Comparison of ENCODE assay signal across 24 mouse cellular contexts in the genomic region with DNA sequence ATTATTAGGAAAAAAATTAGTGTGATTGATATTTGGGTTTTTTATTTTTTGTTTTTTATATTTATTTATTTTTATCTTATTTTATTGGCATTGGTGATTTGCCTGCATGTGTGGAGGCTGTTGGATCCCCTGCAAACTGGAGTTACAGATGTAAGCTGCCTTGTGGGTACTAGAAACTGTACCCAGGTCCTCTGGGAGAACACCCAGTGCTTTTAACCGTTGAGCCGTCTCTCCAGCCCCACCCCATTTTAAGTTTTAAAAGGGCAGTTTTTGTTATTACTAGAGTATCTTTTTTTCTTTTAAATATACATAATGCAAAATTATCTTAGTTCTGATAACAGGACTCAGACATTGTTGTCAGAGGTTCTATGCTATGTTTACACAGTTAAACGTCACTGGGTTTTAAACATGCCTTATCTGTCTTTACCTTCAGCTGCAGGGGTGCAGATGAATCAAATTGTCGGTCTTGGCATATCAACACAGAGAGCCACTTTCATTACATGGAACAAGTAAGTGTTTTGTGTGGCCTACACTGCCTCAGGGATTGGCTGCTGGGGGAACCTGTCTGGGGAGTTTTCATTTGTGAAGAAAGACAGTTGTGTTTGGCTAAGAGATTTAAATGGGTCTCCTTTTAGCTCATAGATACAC. TPM values are rescaled to one million over a fixed set of nuclear protein-coding genes. Genes with fewer than 3 reads are reported as not detected.
DNase-seq lines count a peak whose midpoint lies in the region; ATAC-seq and TF ChIP-seq lines count a peak whose summit lies in the region.
"Had no signal": no experiment of that assay in that cellular context is flagged by ENCODE, and none has a peak within 500 bp of the region (broad histone marks: within the 10 kb centered on the region; RNA-seq: fewer than 3 reads in every experiment).

No protein-coding gene starts in this region.

- peaks cover 4% of the 10 kb centered on the region; the same call in 1 of the 2 replicates for H3K4me1 ChIP-seq in stomach, embryonic 14.5 days (ENCODE audit: control insufficient read depth, insufficient read depth, low read length)
- H3K4me1 ChIP-seq in lung, adult 2 months (ENCODE audit: control insufficient read depth, insufficient read depth, low read length): peaks cover 2% of the 10 kb centered on the region
- H3K4me1 ChIP-seq: heart, embryonic 15.5 days; hindbrain, embryonic 13.5 days had no signal

- no peak for TF ChIP-seq CTCF in lung, adult 2 months (IDR thresholded peaks at IDR 0.05; ENCODE audit: insufficient read depth, low read length)

- whole genome bisulfite sequencing in stomach, embryonic 14.5 days: 37% methylated on average over 4 of the region's 4 CpGs
- WGBS in lung, adult 2 months: 40% methylated on average over 4 of the region's 4 CpGs

- no peak overlapping the region for H3K4me3 ChIP-seq in stomach, embryonic 14.5 days (ENCODE audit: low read depth, low read length)
- H3K4me3 ChIP-seq in lung, adult 2 months (replicated peaks; ENCODE audit: extremely low read depth, low read depth, low read length): no peak overlapping the region
- H3K4me3 ChIP-seq: forebrain, embryonic 12.5 days; gastrocnemius, adult 2 months; heart, embryonic 15.5 days; hindbrain, embryonic 13.5 days had no signal

- no peaks in the 10 kb centered on the region for H3K36me3 ChIP-seq in stomach, embryonic 14.5 days (ENCODE audit: control insufficient read depth, insufficient read depth, low read length)
- H3K36me3 ChIP-seq: forebrain, embryonic 12.5 days; heart, embryonic 15.5 days; hindbrain, embryonic 13.5 days had no signal

- H3K9me3 ChIP-seq in stomach, embryonic 14.5 days (ENCODE audit: control insufficient read depth, low read depth, low read length): no peaks in the 10 kb centered on the region
- H3K9me3 ChIP-seq: forebrain, embryonic 12.5 days; heart, embryonic 15.5 days; hindbrain, embryonic 13.5 days had no signal

- H3K27me3 ChIP-seq in stomach, embryonic 14.5 days (ENCODE audit: control insufficient read depth, insufficient read depth, low read length): no peaks in the 10 kb centered on the region
- H3K27me3 ChIP-seq: forebrain, embryonic 12.5 days; heart, embryonic 15.5 days; hindbrain, embryonic 13.5 days; Patski had no signal

- peak; percentile 87 for ATAC-seq in stomach, embryonic 14.5 days (ENCODE audit: insufficient number of reproducible peaks, insufficient read depth, low FRiP score, low read depth)
- ATAC-seq: activated CD4-positive, CD25-positive, alpha-beta regulatory T cell, adult 4 months; forebrain, embryonic 16.5 days; hindbrain, postnatal 0 days; Patski had no signal

- DNase-seq in heart, adult 11 months: peak; percentile 70
- DNase-seq in heart, adult 8-10 months (ENCODE audit: low spot score): no peak
- peak; percentile 35 for DNase-seq in urinary bladder, postnatal 14 days (ENCODE audit: low spot score)
- no peak for DNase-seq in urinary bladder, adult 18-20 months (ENCODE audit: low spot score in 2 of 2)
- no peak for DNase-seq in gastrocnemius, postnatal 36 days
- DNase-seq in adrenal gland, adult (ENCODE audit: inconsistent age in 2 of 2, low spot score in 1 of 2): no peak
- no peak for DNase-seq in lung, adult 2 months
- DNase-seq: adrenal gland, adult 2 months; adrenal gland, postnatal 25 days; cerebellum, adult 18-20 months; cerebellum, adult 9-11 months; gastrocnemius, adult 2 months; gastrocnemius, postnatal 25 days; heart, adult 18-20 months; heart, postnatal 14 days had no signal

- intact Hi-C loops in gastrocnemius, postnatal 36 days (cut with DNase I): no loop called here

- H3K9ac ChIP-seq in stomach, embryonic 14.5 days (replicated peaks; ENCODE audit: low read depth, low read length): no peak overlapping the region
- H3K9ac ChIP-seq: forebrain, embryonic 12.5 days; heart, embryonic 15.5 days; hindbrain, embryonic 13.5 days had no signal

- TF ChIP-seq POLR2A in lung, adult 2 months (IDR thresholded peaks at IDR 0.05; ENCODE audit: borderline replicate concordance, extremely low read depth, low read depth, low read length): no peak

- H3K27ac ChIP-seq in stomach, embryonic 14.5 days (ENCODE audit: low read length): no peak overlapping the region
- H3K27ac ChIP-seq: forebrain, embryonic 12.5 days; heart, embryonic 15.5 days; hindbrain, embryonic 13.5 days; hindbrain, postnatal 0 days had no signal

- H3K4me2 ChIP-seq in stomach, embryonic 14.5 days (replicated peaks; ENCODE audit: low read depth, low read length): no peak overlapping the region
- H3K4me2 ChIP-seq: forebrain, embryonic 12.5 days; heart, embryonic 11.5 days; heart, embryonic 15.5 days; hindbrain, embryonic 13.5 days had no signal

RNA-seq across cellular contexts. Expression of gene Gk5, which starts 13.9 kb away (rescaled TPM):
- 1 to 10 TPM; 2.2 to 3.8 (median 2.7) TPM for total RNA-seq in heart, adult 8-10 months (2022)
- 12.7 and 13.5 TPM in 2 replicates for polyA plus RNA-seq in stomach, embryonic 14.5 days (2014; fragmentation: Nextera tagmentation; extraction: Ambion mirVana)
- total RNA-seq in gastrocnemius, postnatal 36 days (2021): 1 to 10 TPM; 1.5 to 1.7 TPM
- 1.9 and 3.0 TPM in 2 replicates for polyA plus RNA-seq in lung, adult 2 months (2012; rRNA removed)

Comparison
In these comparisons a context has a peak if more than half of its experiments do, and no peak if none do; other contexts are left out.
1. DNase-seq: peak in heart, adult 11 months (single experiment) and urinary bladder, postnatal 14 days (single experiment); none in heart, adult 8-10 months (single experiment), urinary bladder, adult 18-20 months (0 of 2), gastrocnemius, postnatal 36 days (0 of 2), adrenal gland, adult (0 of 2) and lung, adult 2 months (single experiment).